Mouse (Mus musculus) megakaryocyte, embryonic 14.5 days (primary cell): ENCODE data around the gene Ppp6r2. TPM values are rescaled to one million over a fixed set of nuclear protein-coding genes. Genes with fewer than 3 reads are reported as not detected.
A peak's percentile ranks its signal among the peaks of the same experiment; 100 is the strongest.

Experiments
- H3K27me3 ChIP-seq: replicated peaks from 2 replicates; pipeline ENCODE3; 2012; ENCODE audit warnings: inconsistent platforms
- H3K36me3 ChIP-seq: replicated peaks from 2 replicates; pipeline ENCODE3; 2012; ENCODE audit warnings: low read length, inconsistent platforms, mixed read lengths
- H3K4me1 ChIP-seq: 2 replicates; pipeline ENCODE4 v1.6.1; 2012; ENCODE audit warnings: inconsistent platforms
- H3K4me3 ChIP-seq: replicated peaks from 2 replicates; pipeline ENCODE3; 2012; ENCODE audit warnings: moderate library complexity, mild to moderate bottlenecking, inconsistent platforms
- H3K9me3 ChIP-seq: 2 replicates; pipeline ENCODE4 v1.6.1; 2012; ENCODE audit warnings: inconsistent platforms
- FLI1 ChIP-seq: IDR thresholded peaks from 2 replicates; pipeline ENCODE4 v1.6.1; 2012; ENCODE audit warnings: low read length, inconsistent platforms, mixed read lengths
- GATA1 ChIP-seq: IDR thresholded peaks from 3 replicates; pipeline ENCODE4 v1.6.1; 2012; ENCODE audit warnings: mixed read lengths, low read length, inconsistent platforms, borderline replicate concordance
- polyA plus RNA-seq: library from polyadenylated mRNA; stranded (reverse); fragments of >175 nt; gene quantifications from 2 replicates; pipeline ENCODE4 v1.2.3, GENCODE M21; 2012; ENCODE audit warnings: low replicate concordance; ENCODE audit not compliant: insufficient read depth

Gene Ppp6r2
- polyA plus RNA-seq, 1 experiment, result 20.7 TPM

DNA sequence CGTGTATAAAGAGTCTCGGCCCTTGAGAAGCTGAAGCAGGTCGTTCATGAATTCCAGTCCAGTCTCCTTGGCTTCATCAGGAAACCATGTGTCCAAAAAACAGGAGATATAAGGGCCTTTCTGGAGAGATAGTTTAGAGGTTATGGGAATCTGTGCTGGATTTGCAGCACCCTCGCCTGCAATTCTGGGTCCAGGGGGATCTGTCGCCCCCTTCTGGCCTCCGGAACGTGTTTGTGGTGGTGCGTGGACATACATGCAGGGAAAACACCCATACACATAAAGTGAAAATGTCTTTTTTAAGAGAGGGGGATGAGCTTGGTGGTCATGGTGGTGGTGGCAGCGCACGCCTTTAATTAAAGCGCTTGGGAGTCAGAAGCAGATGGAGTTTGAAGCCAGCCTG lies 104.8 kb downstream of the Ppp6r2 start:
- TF ChIP-seq FLI1, result no peak
- TF ChIP-seq GATA1, result no peak
- Histone ChIP-seq H3K36me3 (peaks cover 5% of the 10 kb centered on the region), H3K9me3 (no peaks in the 10 kb centered on the region), H3K27me3 (no peaks in the 10 kb centered on the region), H3K4me3 (peak overlapping the region; percentile 100), H3K4me1 (peaks cover 54% of the 10 kb centered on the region)

- peaks cover 36% of the 10 kb centered on the region for H3K4me1 ChIP-seq
- H3K36me3 ChIP-seq, result no peaks in the 10 kb centered on the region
- no peaks in the 10 kb centered on the region for H3K9me3 ChIP-seq
- H3K27me3 ChIP-seq, result peaks cover 34% of the 10 kb centered on the region
- peak overlapping the region; percentile 69 for H3K4me3 ChIP-seq
- TF ChIP-seq GATA1, result peak; percentile 84; the same call in 2 of the 3 replicates
- no peak for TF ChIP-seq FLI1
These were observed 109.9 kb downstream of the Ppp6r2 start for GRCm38 (mm10) chr15:89321264-89321663.

DNA sequence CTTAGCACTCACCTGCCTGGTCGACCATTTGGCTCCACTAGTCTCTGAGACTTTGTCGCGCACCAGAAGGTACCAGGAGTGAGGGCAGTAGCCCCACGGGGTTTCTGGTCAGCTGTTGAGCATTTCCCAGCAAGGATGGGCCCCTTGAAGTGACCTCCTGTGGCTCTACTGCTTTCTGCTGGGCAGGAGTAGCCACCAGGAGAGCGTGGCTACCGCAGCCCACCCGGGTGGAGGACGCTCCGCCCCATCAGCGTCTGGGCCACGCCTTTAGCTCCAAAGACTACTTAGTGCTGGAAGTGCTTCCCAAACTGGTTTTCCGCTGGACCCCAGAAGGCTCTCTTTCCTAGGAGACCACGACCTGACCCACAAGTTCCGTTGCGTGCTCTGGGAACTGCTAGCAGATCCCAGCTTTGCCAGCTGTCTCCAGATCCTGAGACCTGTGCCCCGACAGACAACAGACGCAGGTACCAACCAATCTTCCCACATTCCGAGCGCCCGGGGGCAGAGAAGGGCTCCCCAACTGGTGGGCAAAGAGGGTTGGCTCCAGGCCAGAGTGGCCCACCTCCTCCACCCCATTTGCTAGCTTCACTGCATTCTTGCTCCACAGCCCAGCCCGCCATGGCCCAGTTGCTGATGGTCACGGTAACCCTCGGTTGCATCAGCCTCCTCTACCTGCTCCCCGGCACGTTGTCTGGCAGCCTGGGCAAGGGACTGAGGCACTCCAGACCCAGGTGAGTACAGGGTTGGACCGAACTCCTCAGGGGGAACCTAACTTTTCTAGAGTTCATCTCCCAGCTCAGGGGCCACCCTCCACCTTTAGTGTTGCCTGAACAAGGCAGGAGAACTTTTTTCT lies 111.5 kb downstream of the Ppp6r2 start, which contains the start of gene Adm2:
Gene Adm2, plus strand, starts transcription at position 51 of the 853 bp plus-strand sequence.
- Histone ChIP-seq H3K4me3 (peak within 1 kb of the TSS; percentile 85), H3K36me3 (no peaks in the 10 kb centered on the region), H3K9me3 (no peaks in the 10 kb centered on the region), H3K4me1 (peaks cover 35% of the 10 kb centered on the region), H3K27me3 (peaks cover 44% of the 10 kb centered on the region)
- TF ChIP-seq FLI1 (no peak), GATA1 (no peak)

DNA sequence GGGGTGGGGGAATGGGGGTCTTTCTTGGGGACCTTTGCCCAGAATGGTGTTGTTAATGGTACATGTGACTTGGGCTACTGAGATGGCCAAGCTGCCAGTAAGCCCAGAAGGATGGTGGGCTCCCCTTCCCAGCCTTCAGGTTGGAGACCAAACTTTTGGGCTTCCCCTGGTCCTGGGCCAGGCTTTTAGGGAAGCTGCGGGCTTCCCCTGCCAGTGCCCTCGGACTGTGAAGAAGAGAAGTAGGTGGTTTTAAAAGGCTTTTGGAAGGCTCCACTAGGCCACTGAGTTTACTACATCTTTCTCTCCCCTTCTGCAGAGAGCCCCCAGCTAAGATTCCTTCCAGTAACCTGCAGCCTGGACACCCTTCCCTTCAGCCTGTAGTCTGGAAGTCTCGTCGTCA lies 112.3 kb downstream of the Ppp6r2 start:
- H3K4me3 ChIP-seq, result no peak overlapping the region
- H3K9me3 ChIP-seq, result no peaks in the 10 kb centered on the region
- TF ChIP-seq FLI1 (no peak), GATA1 (no peak)
- no peaks in the 10 kb centered on the region for H3K36me3 ChIP-seq
- H3K27me3 ChIP-seq, result peaks cover 47% of the 10 kb centered on the region
- H3K4me1 ChIP-seq, result peaks cover 35% of the 10 kb centered on the region

DNA sequence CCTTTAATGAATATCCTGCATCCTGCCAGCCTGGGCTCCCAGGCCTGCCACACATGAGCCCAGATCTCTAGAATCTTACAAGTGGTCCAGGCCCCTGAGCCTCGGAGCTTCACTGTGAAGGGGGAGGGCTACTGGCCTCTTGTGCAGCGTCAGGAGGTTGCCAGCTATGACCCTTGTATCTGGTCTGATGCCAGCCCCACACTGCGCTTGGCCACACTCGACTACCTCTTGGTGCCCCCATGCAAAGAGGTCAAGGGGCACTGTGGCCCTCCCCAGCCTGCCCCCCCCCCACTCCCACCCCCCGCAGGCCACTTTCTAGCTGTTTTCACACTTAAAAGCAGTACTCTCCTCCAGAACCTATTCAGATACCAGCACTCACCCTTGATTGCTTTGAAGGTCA lies 115.1 kb downstream of the Ppp6r2 start:
- Histone ChIP-seq H3K9me3 (no peaks in the 10 kb centered on the region), H3K4me1 (peaks cover 23% of the 10 kb centered on the region), H3K36me3 (no peaks in the 10 kb centered on the region), H3K4me3 (no peak overlapping the region), H3K27me3 (peaks cover 47% of the 10 kb centered on the region)
- no peak for TF ChIP-seq GATA1
- TF ChIP-seq FLI1, result no peak

- Histone ChIP-seq H3K4me1 (no peaks in the 10 kb centered on the region), H3K36me3 (no peaks in the 10 kb centered on the region), H3K9me3 (no peaks in the 10 kb centered on the region), H3K27me3 (peaks cover 33% of the 10 kb centered on the region), H3K4me3 (no peak within 1 kb of the TSS)
- TF ChIP-seq FLI1 (no peak), GATA1 (no peak)
These were observed 122.9 kb downstream of the Ppp6r2 start, which contains the start of gene Miox for GRCm38 (mm10) chr15:89334271-89334670. Gene Miox, plus strand, starts transcription at chr15:89334398.

- H3K9me3 ChIP-seq, result no peaks in the 10 kb centered on the region
- no peak overlapping the region for H3K4me3 ChIP-seq
- TF ChIP-seq GATA1 (no peak), FLI1 (no peak)
- H3K27me3 ChIP-seq, result peaks cover 33% of the 10 kb centered on the region
- peaks cover 6% of the 10 kb centered on the region; the same call in 1 of the 2 replicates for H3K4me1 ChIP-seq
- H3K36me3 ChIP-seq, result no peaks in the 10 kb centered on the region
These were observed 123.6 kb downstream of the Ppp6r2 start for GRCm38 (mm10) chr15:89334774-89335537.

GRCm38 (mm10) chr15:89336422-89336821 lies 125.1 kb downstream of the Ppp6r2 start:
- TF ChIP-seq FLI1, result no peak
- Histone ChIP-seq H3K4me3 (no peak overlapping the region), H3K27me3 (peaks cover 36% of the 10 kb centered on the region), H3K36me3 (no peaks in the 10 kb centered on the region), H3K4me1 (peaks cover 8% of the 10 kb centered on the region), H3K9me3 (no peaks in the 10 kb centered on the region)

Other genes with a start within 250 kb of the Ppp6r2 start
- gene Mlc1, start 232.5 kb upstream of the Ppp6r2 start, polyA plus RNA-seq, result not detected in 2 replicates
- gene Mov10l1, start 228.6 kb upstream of the Ppp6r2 start, polyA plus RNA-seq, result 0.21 TPM in 1 of 2 replicates, not detected in the other
- gene Panx2, start 151.8 kb upstream of the Ppp6r2 start, polyA plus RNA-seq, result not detected in 2 replicates
- 86.4 and 115 TPM in 2 replicates for gene Trabd, start 136.4 kb upstream of the Ppp6r2 start, polyA plus RNA-seq
- gene Selenoo, start 122.5 kb upstream of the Ppp6r2 start, polyA plus RNA-seq, result 3.7 and 8.9 TPM in 2 replicates
- 12.5 and 18.5 TPM in 2 replicates for gene Tubgcp6, start 88.4 kb upstream of the Ppp6r2 start, polyA plus RNA-seq
- 3.8 and 7.9 TPM in 2 replicates for gene Hdac10, start 82.9 kb upstream of the Ppp6r2 start, polyA plus RNA-seq
- gene Mapk12, start 70.8 kb upstream of the Ppp6r2 start, polyA plus RNA-seq, result not detected in 2 replicates
- gene Mapk11, start 61.9 kb upstream of the Ppp6r2 start, polyA plus RNA-seq, result 0.29 TPM in 1 of 2 replicates, not detected in the other
- 71.6 and 100 TPM in 2 replicates for gene Plxnb2, start 30.8 kb upstream of the Ppp6r2 start, polyA plus RNA-seq
- 3.6 and 10.0 TPM in 2 replicates for gene Dennd6b, start 15.1 kb upstream of the Ppp6r2 start, polyA plus RNA-seq
- 171 and 172 TPM in 2 replicates for gene Sbf1, start 103.8 kb downstream of the Ppp6r2 start, polyA plus RNA-seq
- 4.0 TPM in 1 of 2 replicates, not detected in the other for gene Adm2, start 111.2 kb downstream of the Ppp6r2 start, polyA plus RNA-seq
- not detected in 2 replicates for gene Miox, start 122.8 kb downstream of the Ppp6r2 start, polyA plus RNA-seq
- gene Lmf2, start 144.1 kb downstream of the Ppp6r2 start, polyA plus RNA-seq, result 65.0 and 111 TPM in 2 replicates
- gene Ncaph2, start 144.2 kb downstream of the Ppp6r2 start, polyA plus RNA-seq, result 21.9 and 44.6 TPM in 2 replicates
- gene Sco2, start 162.3 kb downstream of the Ppp6r2 start, polyA plus RNA-seq, result 47.2 and 56.7 TPM in 2 replicates
- 0.41 and 6.8 TPM in 2 replicates for gene Tymp, start 165.5 kb downstream of the Ppp6r2 start, polyA plus RNA-seq
- gene Odf3b, start 167.7 kb downstream of the Ppp6r2 start, polyA plus RNA-seq, result 16.5 and 19.6 TPM in 2 replicates
- 0.07 TPM in 1 of 2 replicates, not detected in the other for gene Klhdc7b, start 173.4 kb downstream of the Ppp6r2 start, polyA plus RNA-seq
- not detected in 2 replicates for gene Syce3, start 198.9 kb downstream of the Ppp6r2 start, polyA plus RNA-seq
- 0.31 TPM in 1 of 2 replicates, not detected in the other for gene Cpt1b, start 214.3 kb downstream of the Ppp6r2 start, polyA plus RNA-seq
- not detected in 2 replicates for gene C730034F03Rik, start 218.0 kb downstream of the Ppp6r2 start, polyA plus RNA-seq
- gene Gm44502, start 218.1 kb downstream of the Ppp6r2 start, polyA plus RNA-seq, result 0.13 and 0.50 TPM in 2 replicates
- 27.6 and 63.0 TPM in 2 replicates for gene Chkb, start 218.4 kb downstream of the Ppp6r2 start, polyA plus RNA-seq
- not detected in 2 replicates for gene Mapk8ip2, start 242.4 kb downstream of the Ppp6r2 start, polyA plus RNA-seq